Mouse (Mus musculus) urinary bladder, adult 2 months (tissue): Measurements from ENCODE around the gene Farp1. TPM values are rescaled to one million over a fixed set of nuclear protein-coding genes. Genes with fewer than 3 reads are reported as not detected.

ENCODE experiments used
- DNase-seq: peaks from one replicate; pipeline ENCODE4 v3.0.0; 2022; ENCODE audit warnings: low spot score
- polyA plus RNA-seq: library from polyadenylated mRNA; depleted of rRNA; stranded (reverse); fragments of >200 nt; gene quantifications from 2 replicates; pipeline ENCODE4 v1.2.3, GENCODE M21; 2012

Gene Farp1
- polyA plus RNA-seq, 1 experiment: 31.7 TPM

DNA sequence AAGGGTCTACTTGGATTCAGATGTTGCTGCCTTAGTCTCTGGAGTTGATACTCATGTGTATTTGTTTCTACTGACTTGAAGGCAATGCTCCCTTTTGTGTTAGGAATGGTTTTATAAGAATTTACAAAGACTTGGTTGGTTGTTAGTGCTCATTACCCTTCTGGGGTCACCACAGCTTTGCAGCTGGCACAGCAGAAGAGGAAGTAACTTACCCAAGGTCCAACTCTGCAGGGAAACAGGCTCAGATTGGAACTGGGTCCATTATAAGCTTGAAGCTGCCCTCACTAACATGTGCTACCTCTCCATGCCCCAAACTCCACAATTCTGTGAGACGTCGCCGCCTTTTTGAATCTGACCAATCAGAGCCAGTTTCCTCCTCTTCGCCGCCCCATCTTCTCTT lies 22.8 kb downstream of the Farp1 start:
- DNase-seq: no peak

GRCm38 (mm10) chr14:121058481-121058880 lies 23.5 kb downstream of the Farp1 start:
- DNase-seq: no peak

GRCm38 (mm10) chr14:121059266-121059665 lies 24.3 kb downstream of the Farp1 start:
- DNase-seq: no peak

DNA sequence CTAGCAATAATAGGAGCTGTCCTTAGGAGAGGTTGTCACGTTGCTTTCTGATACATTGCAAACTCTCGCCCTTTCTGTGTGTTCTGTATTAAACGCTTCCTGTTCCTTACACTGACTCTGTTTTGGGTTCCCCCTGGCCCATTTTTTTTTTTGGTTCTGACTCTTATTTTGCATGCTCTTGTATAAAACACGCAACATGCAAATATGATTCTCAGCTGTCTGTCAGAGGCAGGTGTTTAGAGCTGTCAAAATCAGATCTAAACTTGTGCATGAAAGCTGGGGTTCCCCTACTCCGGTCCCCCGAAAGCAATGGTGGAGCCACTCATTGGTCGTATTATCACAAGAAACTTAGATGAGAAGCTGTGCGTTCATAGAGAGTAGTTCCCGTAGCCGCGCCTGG lies 25.5 kb downstream of the Farp1 start:
- DNase-seq: no peak

DNA sequence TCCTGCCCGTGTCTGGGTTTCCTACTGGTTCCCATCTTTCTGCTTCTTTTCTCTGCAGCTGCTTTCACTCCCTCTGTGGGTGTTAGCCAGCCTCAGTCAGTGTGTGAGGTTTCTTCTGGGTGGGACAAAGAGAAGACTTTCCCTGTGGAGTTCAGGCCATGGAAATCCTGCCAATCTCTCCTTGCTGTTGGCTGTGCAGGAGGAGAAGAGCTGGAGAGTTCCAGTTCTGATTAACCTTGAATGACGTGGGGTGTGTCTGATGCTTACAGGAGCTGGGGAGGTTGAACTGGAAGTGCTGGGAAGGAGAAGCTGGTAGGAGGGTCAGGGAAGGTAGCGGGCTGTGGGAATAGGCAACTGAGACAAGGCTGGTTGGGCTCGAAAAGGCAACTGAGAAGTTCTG lies 26.7 kb downstream of the Farp1 start:
- no peak for DNase-seq

DNA sequence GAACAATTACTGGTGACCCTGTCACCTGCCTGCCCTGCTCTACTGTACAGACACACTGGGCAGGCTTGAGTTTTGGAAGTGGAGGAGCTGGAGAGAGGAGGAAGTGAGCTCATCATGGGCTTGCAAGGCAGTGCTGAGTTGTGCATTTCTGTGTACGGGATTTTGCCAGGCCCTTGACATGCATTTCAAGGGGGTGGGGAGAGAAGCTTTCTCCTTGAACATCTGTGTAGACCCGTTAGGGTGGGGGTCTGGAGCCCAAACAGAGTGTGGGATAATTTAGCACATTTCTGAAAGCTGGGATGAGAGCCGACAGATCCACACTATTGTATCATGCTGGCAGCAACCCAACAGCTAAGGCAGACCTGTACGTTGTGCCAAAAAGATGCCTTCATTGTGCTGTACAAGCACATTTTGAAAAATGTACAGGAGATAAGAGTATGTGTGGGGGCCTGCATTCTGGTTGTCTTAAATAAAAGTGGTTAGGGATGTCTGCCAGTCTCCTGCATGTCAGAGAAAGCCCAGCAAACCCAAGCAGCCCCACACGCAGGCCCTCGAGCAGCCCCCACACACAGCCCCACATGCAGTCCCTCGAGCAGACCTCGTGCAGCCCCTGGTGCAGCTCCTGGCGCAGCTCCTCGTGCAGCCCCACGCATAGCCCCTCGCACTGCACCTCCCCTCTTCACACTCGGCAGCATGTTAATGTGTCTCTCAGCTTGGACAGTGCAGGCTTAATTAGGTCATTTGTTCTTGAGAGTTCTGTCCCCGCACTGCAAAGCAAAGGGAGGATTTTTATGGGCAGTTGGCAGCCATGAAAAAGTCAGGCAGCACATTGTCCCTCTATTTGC lies 27.5 kb downstream of the Farp1 start:
- no peak for DNase-seq

DNA sequence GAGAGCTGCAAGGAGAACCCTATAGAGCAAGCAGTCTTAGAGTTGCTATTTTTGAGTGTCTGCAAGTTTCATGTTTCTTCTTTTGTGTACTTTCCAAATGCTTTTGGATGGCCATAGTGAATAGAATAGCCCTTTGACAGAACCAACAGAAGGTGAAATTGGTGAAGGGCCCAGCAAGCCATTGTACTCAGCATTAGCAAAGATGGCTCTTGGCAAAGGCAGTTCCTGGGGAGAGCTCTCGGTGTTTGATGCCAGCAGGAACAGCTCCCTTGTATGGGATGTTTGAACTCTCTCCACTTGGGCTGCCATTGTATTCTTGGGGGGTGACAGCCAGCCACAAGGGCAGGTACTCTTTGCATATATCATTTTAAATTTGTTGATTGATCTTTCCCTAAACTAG lies 29.7 kb downstream of the Farp1 start:
- no peak for DNase-seq

GRCm38 (mm10) chr14:121073093-121073866 lies 38.3 kb downstream of the Farp1 start:
- DNase-seq: no peak

GRCm38 (mm10) chr14:121074197-121074734 lies 39.3 kb downstream of the Farp1 start:
- DNase-seq: no peak

- DNase-seq: no peak
Measured at GRCm38 (mm10) chr14:121080739-121081138, 45.7 kb downstream of the Farp1 start.

- no peak for DNase-seq
Measured at GRCm38 (mm10) chr14:121082341-121082740, 47.3 kb downstream of the Farp1 start.

DNA sequence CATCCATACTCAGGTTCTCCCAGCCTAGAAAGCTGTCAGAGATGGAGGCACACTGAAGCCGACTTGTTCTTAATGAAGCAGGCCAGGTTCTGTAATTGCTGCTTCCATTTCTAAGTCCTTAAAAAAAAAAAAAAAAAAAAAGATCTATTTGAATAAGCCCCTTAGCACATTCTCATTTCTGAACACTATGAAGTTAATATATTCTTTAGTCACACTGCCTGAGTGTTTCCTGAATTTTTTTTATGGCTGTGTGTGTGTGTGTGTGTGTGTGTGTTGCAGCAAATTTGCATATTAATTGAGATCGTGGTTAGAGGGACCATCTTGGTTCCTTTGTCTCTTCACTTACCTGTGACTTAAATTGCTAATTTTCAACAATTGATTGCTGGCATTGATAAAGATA lies 47.8 kb downstream of the Farp1 start:
- DNase-seq: no peak

GRCm38 (mm10) chr14:121083352-121083751 lies 48.4 kb downstream of the Farp1 start:
- DNase-seq: no peak

GRCm38 (mm10) chr14:121092517-121092916 lies 57.5 kb downstream of the Farp1 start:
- DNase-seq: no peak

DNA sequence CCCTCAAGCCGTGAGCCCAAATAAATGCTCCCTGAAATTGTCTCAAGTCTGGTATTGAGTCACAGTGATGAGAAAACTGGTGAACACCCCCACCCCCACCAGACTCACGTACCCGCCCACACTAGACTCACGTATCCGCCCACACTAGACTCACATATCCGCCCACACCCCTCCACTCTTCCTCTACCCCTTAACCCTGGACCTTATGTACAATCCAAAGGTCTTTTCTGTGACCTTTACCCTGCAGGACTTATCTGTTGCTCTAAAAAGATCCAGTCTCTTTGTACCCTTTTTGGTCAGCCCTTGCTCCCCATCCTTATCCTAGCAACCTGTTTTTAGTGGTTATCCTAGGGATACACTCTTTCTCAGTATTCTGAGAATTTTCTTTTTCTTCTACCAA lies 58.9 kb downstream of the Farp1 start:
- DNase-seq: no peak

GRCm38 (mm10) chr14:121097640-121098435 lies 62.8 kb downstream of the Farp1 start:
- DNase-seq: no peak

DNA sequence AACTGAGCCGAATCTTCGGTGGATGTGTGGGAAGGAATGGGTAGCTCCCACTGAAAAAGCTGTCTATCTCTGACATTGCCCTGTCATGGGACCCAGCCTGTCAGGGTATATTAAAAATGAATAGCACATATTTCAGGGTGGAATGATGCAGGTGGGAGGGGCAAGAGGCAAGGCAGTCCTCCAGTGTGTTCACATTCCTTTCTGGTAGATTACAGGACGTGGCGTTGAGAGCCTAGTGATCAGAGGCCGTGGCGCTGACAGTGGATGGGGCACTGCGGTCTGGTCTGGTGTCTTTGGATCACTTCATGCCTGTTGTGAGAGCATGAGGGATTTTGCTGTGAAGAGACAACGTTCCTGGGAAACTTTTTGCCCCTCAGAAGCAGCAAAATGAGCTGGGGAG lies 64.1 kb downstream of the Farp1 start:
- no peak for DNase-seq

DNA sequence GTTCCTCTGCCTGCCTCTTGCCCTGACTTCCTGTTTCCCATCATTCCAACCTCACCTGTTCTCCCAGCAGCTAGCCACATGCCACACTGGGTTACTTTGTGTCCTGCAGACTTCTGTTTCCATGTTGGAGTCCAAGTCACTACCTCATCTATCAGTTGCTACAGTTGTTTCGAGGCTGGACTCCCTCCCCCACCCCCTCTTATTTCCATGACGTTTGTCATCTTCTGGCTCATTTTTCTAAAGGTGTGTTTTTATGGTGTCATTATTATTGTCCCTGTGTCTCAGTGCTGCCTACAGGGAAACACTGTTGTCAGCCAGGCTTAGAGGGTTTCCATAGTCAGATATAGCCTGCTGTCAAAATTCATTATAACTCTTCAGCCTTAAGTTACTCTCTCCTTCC lies 64.9 kb downstream of the Farp1 start:
- DNase-seq: no peak

GRCm38 (mm10) chr14:121100829-121101228 lies 65.8 kb downstream of the Farp1 start:
- no peak for DNase-seq

GRCm38 (mm10) chr14:121101531-121101930 lies 66.5 kb downstream of the Farp1 start:
- no peak for DNase-seq

GRCm38 (mm10) chr14:121102599-121102998 lies 67.6 kb downstream of the Farp1 start:
- DNase-seq: no peak

- DNase-seq: no peak
Measured at GRCm38 (mm10) chr14:121103459-121103858, 68.5 kb downstream of the Farp1 start.
